Mouse (Mus musculus) inflammation-experienced regulatory T-cells, adult 16 weeks (primary cell): ENCODE measurements around the gene Olfr178. TPM values are rescaled to one million over a fixed set of nuclear protein-coding genes. Genes with fewer than 3 reads are reported as not detected.

Experiments
- polyA plus RNA-seq: library from polyadenylated mRNA; unstranded; fragments of 100-300 nt; shearing (Covaris generic); gene quantifications from one replicate; pipeline ENCODE4 v1.2.1, GENCODE M21; 2017

Olfr178 gene
- polyA plus RNA-seq = 0.13 TPM

DNA sequence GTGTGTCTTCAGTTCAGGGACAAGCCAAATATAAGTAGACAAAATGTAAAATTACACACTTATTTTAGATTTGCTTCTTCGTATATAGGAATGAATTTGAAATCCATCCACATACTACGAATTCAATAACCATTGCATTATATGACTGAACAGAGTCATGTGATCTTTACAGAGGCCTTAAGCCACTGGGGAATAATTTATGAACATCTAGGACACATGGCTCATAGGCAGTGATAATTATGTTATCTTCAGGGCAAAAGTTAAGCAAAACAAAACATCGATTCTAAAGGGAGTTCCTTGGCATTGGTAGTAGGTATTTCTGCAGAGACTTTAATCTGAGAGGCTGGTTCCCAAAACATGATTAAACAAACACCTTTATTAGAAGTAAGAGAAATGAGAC, at the start of gene Olfr178:
Olfr178 (minus strand) TSS at position 101 of the 400 bp plus-strand sequence.

DNA sequence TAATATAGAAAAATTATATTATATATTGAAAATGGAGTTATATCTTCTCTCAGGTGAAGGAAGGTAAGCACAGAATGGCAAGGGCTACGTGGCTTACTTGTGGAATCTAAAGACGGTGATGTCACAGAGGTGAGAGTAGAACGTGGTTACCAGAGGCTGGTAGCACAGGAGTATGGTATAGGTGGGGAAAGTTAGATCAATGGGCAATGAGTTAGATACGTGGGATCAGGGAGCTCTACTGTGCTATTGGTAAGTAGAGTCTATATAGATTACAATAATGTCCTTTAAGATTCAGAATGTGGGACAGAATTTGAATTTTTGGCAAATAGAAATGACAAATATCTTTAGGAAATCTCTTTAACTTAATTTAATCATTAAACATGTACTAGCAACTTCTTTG, 37.4 kb upstream of the Olfr178 start, which contains the start of gene Olfr180:
Olfr180 (minus strand) TSS at position 101 of the 400 bp plus-strand sequence.

DNA sequence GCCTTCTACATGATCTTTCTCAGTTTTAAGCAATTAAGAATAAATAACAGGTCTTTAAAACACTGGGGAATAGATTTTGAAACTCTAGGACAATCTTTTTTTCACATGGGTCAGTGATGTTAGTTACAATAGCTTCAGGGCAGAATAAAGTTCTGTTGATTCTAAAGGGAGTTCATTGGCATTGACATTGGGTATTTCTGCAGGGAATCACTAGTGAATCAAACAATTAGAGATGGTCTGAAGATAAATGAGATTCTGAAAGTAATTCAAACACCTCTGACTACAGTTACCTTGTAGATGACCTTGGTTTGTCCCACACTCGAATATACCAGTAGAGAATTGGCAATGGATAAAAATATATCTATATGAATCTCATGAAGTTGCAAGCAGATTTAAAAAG, 36.8 kb upstream of the Olfr178 start, which contains the start of gene Olfr181:
Olfr181 (minus strand) TSS at position 101 of the 400 bp plus-strand sequence.

DNA sequence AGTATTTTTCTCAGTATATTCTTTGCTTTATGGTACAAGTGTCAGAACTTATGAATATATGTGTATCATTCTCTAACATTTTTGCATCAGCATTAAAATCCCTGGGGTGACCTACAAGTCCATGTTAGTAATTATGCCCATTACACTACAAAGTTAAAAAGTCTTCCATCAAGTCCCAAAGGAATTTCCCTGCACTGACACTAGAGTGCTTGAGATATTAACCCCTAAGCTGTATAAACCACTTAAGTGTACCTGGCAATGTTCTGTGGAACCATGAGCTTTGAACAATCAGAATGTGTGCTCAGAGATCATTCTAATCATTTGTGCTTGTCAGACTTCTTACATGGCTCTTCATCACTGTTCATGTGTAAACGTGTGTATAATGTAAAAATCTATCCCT, 17.2 kb downstream of the Olfr178 start, which contains the start of gene Olfr177:
Olfr177 (minus strand) TSS at position 101 of the 400 bp plus-strand sequence.

Other genes starting within 250 kb of the Olfr178 start
- 55.2 TPM for gene Cpox, start 221.8 kb downstream of the Olfr178 start, polyA plus RNA-seq
- gene Gpr15, start 173.0 kb downstream of the Olfr178 start, polyA plus RNA-seq = 53.3 TPM
- gene Cldnd1, start 164.2 kb downstream of the Olfr178 start, polyA plus RNA-seq = 175 TPM
- not detected for gene Olfr172, start 128.9 kb downstream of the Olfr178 start, polyA plus RNA-seq
- 2.0 TPM for gene Olfr173, start 91.8 kb downstream of the Olfr178 start, polyA plus RNA-seq
- gene Olfr175-ps1, start 65.3 kb downstream of the Olfr178 start, polyA plus RNA-seq = 0.24 TPM
- gene Olfr177, start 17.3 kb downstream of the Olfr178 start, polyA plus RNA-seq = not detected
- not detected for gene Olfr181, start 36.7 kb upstream of the Olfr178 start, polyA plus RNA-seq
- not detected for gene Olfr180, start 37.3 kb upstream of the Olfr178 start, polyA plus RNA-seq
- gene Olfr183, start 103.3 kb upstream of the Olfr178 start, polyA plus RNA-seq = not detected
- gene Olfr186, start 138.2 kb upstream of the Olfr178 start, polyA plus RNA-seq = not detected
- not detected for gene Olfr187, start 147.7 kb upstream of the Olfr178 start, polyA plus RNA-seq
- not detected for gene Olfr190, start 185.9 kb upstream of the Olfr178 start, polyA plus RNA-seq
- gene Olfr191, start 197.8 kb upstream of the Olfr178 start, polyA plus RNA-seq = not detected
- not detected for gene Olfr193, start 219.8 kb upstream of the Olfr178 start, polyA plus RNA-seq
- not detected for gene Olfr194, start 229.0 kb upstream of the Olfr178 start, polyA plus RNA-seq